Mouse (Mus musculus): Measurements from ENCODE around the gene Olfr971.
"Not testable (repeated sequence)": the region's sequence is repeated elsewhere in the genome, so short reads cannot be mapped to it uniquely, and the experiment has no call there.

GRCm38 (mm10) chr9:39877541-39878396 lies 41.1 kb downstream of the Olfr971 start:
- TF ChIP-seq EP300, CTCF (IDR thresholded peaks at IDR 0.05; ENCODE audit: low read depth): not testable (repeated sequence)
